ENCODE assay signal across 7 mouse cellular contexts in the genomic region with DNA sequence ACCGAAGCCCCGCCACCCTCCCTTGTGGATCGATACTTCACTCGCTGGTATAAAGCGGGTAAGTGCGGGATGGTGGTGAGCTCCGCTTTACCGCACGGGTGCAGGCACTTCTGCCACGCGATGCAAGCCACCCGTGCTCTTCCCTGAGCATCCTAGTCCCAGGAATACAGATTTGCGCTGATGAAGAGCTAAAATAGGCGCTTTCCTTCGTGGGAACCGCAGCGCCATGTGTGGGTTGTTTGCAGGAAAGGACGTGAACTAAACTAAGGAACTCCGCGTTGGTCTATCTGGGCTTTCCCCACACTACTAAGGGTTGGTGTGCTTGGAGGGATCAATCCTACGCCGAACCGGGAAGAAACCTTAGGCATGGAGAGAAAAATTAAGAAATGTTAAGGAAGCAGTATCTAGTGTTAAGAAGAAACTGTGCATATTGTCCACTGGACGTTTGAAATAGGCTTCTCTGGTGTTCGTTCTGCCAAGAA. TPM values are rescaled to one million over a fixed set of nuclear protein-coding genes. Genes with fewer than 3 reads are reported as not detected.
DNase-seq lines count a peak whose midpoint lies in the region; ATAC-seq and TF ChIP-seq lines count a peak whose summit lies in the region.

No protein-coding gene starts in this region.

- H3K4me1 ChIP-seq in forebrain, postnatal 0 days (ENCODE audit: insufficient read depth), result peaks cover 22% of the 10 kb centered on the region
- peaks cover 14% of the 10 kb centered on the region for H3K4me1 ChIP-seq in liver, postnatal 0 days (ENCODE audit: insufficient read depth)

- TF ChIP-seq EP300 in liver, postnatal 0 days (IDR thresholded peaks at IDR 0.05; ENCODE audit: low read depth), result no peak

- intact Hi-C loops in gastrocnemius, postnatal 14 days (cut with DNase I; ENCODE audit: low total_unique reads), result no loop called here

- DNase-seq in 416B (ENCODE audit: low read depth), result peak; percentile 28
- DNase-seq in forebrain, postnatal 0 days, result no peak
- no peak for DNase-seq in liver, postnatal 0 days
- DNase-seq in right cerebral cortex, postnatal 36 days (ENCODE audit: low spot score in 2 of 2), result no peak
- DNase-seq in urinary bladder, postnatal 36 days (ENCODE audit: low spot score in 2 of 2), result no peak
- DNase-seq in gastrocnemius, postnatal 14 days, result no peak

- H3K27me3 ChIP-seq in C2C12 (ENCODE audit: control insufficient read depth, insufficient read depth, insufficient read length), result no peaks in the 10 kb centered on the region
- H3K27me3 ChIP-seq in forebrain, postnatal 0 days (ENCODE audit: insufficient read depth, low read length), result no peaks in the 10 kb centered on the region
- no peaks in the 10 kb centered on the region for H3K27me3 ChIP-seq in liver, postnatal 0 days (ENCODE audit: insufficient read depth, low read length)

- peak overlapping the region; percentile 85 for H3K27ac ChIP-seq in forebrain, postnatal 0 days (ENCODE audit: low read depth, low read length)
- H3K27ac ChIP-seq in liver, postnatal 0 days (ENCODE audit: low read depth), result peak overlapping the region; percentile 56; the same call in 1 of the 2 replicates

- H3K4me3 ChIP-seq in C2C12 (ENCODE audit: insufficient read depth, poor library complexity, severe bottlenecking), result peak overlapping the region; percentile 78
- H3K4me3 ChIP-seq in forebrain, postnatal 0 days (ENCODE audit: low read depth, low read length), result peak overlapping the region; percentile 88
- H3K4me3 ChIP-seq in liver, postnatal 0 days (ENCODE audit: low read depth, low read length), result peak overlapping the region; percentile 80

- WGBS in forebrain, postnatal 0 days, result 1% methylated on average over 25 of the region's 25 CpGs
- WGBS in liver, postnatal 0 days (ENCODE audit: insufficient replicate concordance), result 2% methylated on average over 25 of the region's 25 CpGs

- no peak for TF ChIP-seq CTCF in C2C12 (IDR thresholded peaks at IDR 0.05; ENCODE audit: control insufficient read depth, insufficient read depth, insufficient read length)
- no peak for TF ChIP-seq CTCF in forebrain, postnatal 0 days (IDR thresholded peaks at IDR 0.05; ENCODE audit: low read depth)
- TF ChIP-seq CTCF in liver, postnatal 0 days (IDR thresholded peaks at IDR 0.05; ENCODE audit: low read depth), result no peak

- peak overlapping the region; percentile 54 for H3K4me2 ChIP-seq in forebrain, postnatal 0 days (ENCODE audit: low read depth)
- peak overlapping the region; percentile 85 for H3K4me2 ChIP-seq in liver, postnatal 0 days (ENCODE audit: low read depth, low read length)

- H3K9ac ChIP-seq in forebrain, postnatal 0 days, result peak overlapping the region; percentile 85
- H3K9ac ChIP-seq in liver, postnatal 0 days (replicated peaks), result peak overlapping the region; percentile 70

- no peaks in the 10 kb centered on the region for H3K9me3 ChIP-seq in forebrain, postnatal 0 days (ENCODE audit: low read length)
- H3K9me3 ChIP-seq in liver, postnatal 0 days (ENCODE audit: low read length), result no peaks in the 10 kb centered on the region

- H3ac ChIP-seq in C2C12 (ENCODE audit: control insufficient read depth, insufficient read length, low read depth), result peak overlapping the region; percentile 90

- H3K79me2 ChIP-seq in C2C12 (ENCODE audit: control insufficient read depth, insufficient read depth), result peaks cover 49% of the 10 kb centered on the region

- H3K79me3 ChIP-seq in C2C12 (ENCODE audit: low read depth), result peaks cover 38% of the 10 kb centered on the region

- ATAC-seq in forebrain, postnatal 0 days, result no peak; the same call in 1 of the 2 replicates
- peak; percentile 16 for ATAC-seq in liver, postnatal 0 days

- peaks cover 41% of the 10 kb centered on the region for H3K36me3 ChIP-seq in C2C12 (ENCODE audit: control insufficient read depth, insufficient read depth)
- H3K36me3 ChIP-seq in forebrain, postnatal 0 days (ENCODE audit: insufficient read depth), result peaks cover 34% of the 10 kb centered on the region
- H3K36me3 ChIP-seq in liver, postnatal 0 days (replicated peaks; ENCODE audit: insufficient read depth, low read length), result peaks cover 31% of the 10 kb centered on the region

TF ChIP-seq in C2C12, 6 proteins besides CTCF, POLR2A, EP300 and RAD21:
- TF ChIP-seq FOSL1 (IDR thresholded peaks at IDR 0.05; ENCODE audit: insufficient read depth, low read length, poor library complexity, severe bottlenecking), result no peak
- no peak for TF ChIP-seq USF1 (IDR thresholded peaks at IDR 0.05; ENCODE audit: low read depth)
- TF ChIP-seq MAX (IDR thresholded peaks at IDR 0.05), result no peak
- no peak for TF ChIP-seq MYOG (IDR thresholded peaks at IDR 0.05; ENCODE audit: control insufficient read depth, extremely low read depth, insufficient read length)
- no peak for TF ChIP-seq MYOD1 (IDR thresholded peaks at IDR 0.05; ENCODE audit: control insufficient read depth, insufficient read length, low read depth)
- TF ChIP-seq CEBPB (IDR thresholded peaks at IDR 0.05; ENCODE audit: low read depth), result no peak

RNA-seq across cellular contexts. Expression of a gene that starts 0.6 kb away (rescaled TPM):
- polyA plus RNA-seq in C2C12 (2012; fragmentation: generic; extraction: Trizol), result 13.0 TPM
- 10.0 and 12.3 TPM in 2 replicates for total RNA-seq in forebrain, postnatal 0 days (2014; rRNA removed)
- polyA plus RNA-seq in forebrain, postnatal 0 days (2015; fragmentation: Nextera tagmentation; extraction: Ambion mirVana), result 8.0 and 11.1 TPM in 2 replicates
- 1.6 and 2.2 TPM in 2 replicates for polyA plus RNA-seq in liver, postnatal 0 days (2015; fragmentation: Nextera tagmentation; extraction: Ambion mirVana)
- 1 to 10 TPM; 2.3 to 2.4 TPM for total RNA-seq in gastrocnemius, postnatal 14 days (2021)

RNA-seq across cellular contexts. Expression of a gene that starts 0.6 kb away (rescaled TPM):
- polyA plus RNA-seq in C2C12 (2012; fragmentation: generic; extraction: Trizol), result 27.2 TPM
- total RNA-seq in forebrain, postnatal 0 days (2014; rRNA removed), result 89.2 and 98.1 TPM in 2 replicates
- polyA plus RNA-seq in forebrain, postnatal 0 days (2015; fragmentation: Nextera tagmentation; extraction: Ambion mirVana), result 38.2 and 44.8 TPM in 2 replicates
- polyA plus RNA-seq in liver, postnatal 0 days (2015; fragmentation: Nextera tagmentation; extraction: Ambion mirVana), result 7.3 and 8.1 TPM in 2 replicates
- total RNA-seq in gastrocnemius, postnatal 14 days (2021), result 10 to 100 TPM; 23.5 to 24.9 TPM

RNA-seq across cellular contexts. Expression of a gene that starts 59.5 kb away (rescaled TPM):
- 0.02 TPM for polyA plus RNA-seq in C2C12 (2012; fragmentation: generic; extraction: Trizol)
- not detected in 2 replicates for total RNA-seq in forebrain, postnatal 0 days (2014; rRNA removed)
- not detected in 2 replicates for polyA plus RNA-seq in forebrain, postnatal 0 days (2015; fragmentation: Nextera tagmentation; extraction: Ambion mirVana)
- not detected in 2 replicates for polyA plus RNA-seq in liver, postnatal 0 days (2015; fragmentation: Nextera tagmentation; extraction: Ambion mirVana)
- total RNA-seq in gastrocnemius, postnatal 14 days (2021), result not detected
